Comparison of ENCODE assay signal across 12 mouse cellular contexts in the genomic region with DNA sequence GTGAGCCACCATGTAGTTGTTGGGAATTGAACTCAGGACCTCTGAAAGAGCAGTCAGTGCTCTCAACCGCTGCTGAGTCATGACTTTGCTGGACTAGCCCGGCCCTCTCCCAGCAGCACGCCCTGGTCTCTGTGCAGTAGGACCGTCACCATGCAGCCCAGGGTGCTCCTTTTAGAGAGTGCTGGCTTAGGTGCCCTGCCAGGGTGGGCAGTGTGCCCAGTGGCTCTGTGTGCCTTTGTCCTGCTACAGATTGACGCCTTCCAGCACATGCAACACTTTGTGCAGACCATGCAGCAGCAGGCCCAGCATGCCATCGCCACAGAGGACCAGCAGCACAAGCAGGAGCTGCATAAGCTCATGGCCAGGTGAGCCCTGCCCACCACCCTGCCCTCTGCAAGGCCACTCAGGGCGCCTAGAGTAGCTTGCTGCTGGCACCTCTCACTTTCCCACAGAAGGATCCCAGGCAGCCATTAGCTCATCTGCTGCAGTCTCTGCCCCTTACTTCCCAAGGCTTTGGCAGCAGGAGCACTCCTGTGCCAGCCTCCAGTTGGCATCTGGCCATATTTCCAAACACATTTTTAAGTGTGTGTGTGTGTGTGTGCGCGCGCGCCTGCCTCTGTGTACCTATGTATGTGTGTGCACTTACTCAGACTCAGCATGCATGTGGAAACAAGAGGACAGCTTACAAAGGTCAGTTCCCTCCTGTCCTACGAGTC. TPM values are rescaled to one million over a fixed set of nuclear protein-coding genes. Genes with fewer than 3 reads are reported as not detected.
DNase-seq lines count a peak whose midpoint lies in the region; ATAC-seq and TF ChIP-seq lines count a peak whose summit lies in the region.
"Had no signal": no experiment of that assay in that cellular context is flagged by ENCODE, and none has a peak within 500 bp of the region (broad histone marks: within the 10 kb centered on the region; RNA-seq: fewer than 3 reads in every experiment).

No protein-coding gene starts in this region.

- H3K27me3 ChIP-seq in embryonic facial prominence, embryonic 15.5 days = no peaks in the 10 kb centered on the region
- H3K27me3 ChIP-seq in embryonic facial prominence, embryonic 10.5 days (replicated peaks; ENCODE audit: low read depth, poor library complexity, severe bottlenecking) = no peaks in the 10 kb centered on the region
- no peaks in the 10 kb centered on the region for H3K27me3 ChIP-seq in intestine, embryonic 16.5 days (replicated peaks; ENCODE audit: control insufficient read depth, insufficient read depth, low read length)
- H3K27me3 ChIP-seq: liver, embryonic 15.5 days had no signal

- no peak overlapping the region for H3K9ac ChIP-seq in embryonic facial prominence, embryonic 15.5 days
- H3K9ac ChIP-seq in intestine, embryonic 16.5 days (ENCODE audit: low read depth, low read length) = no peak overlapping the region
- H3K9ac ChIP-seq: liver, embryonic 15.5 days had no signal

- DNase-seq in embryonic facial prominence, embryonic 10.5 days (ENCODE audit: low spot score) = no peak
- DNase-seq in left cerebral cortex, postnatal 4 days = peak; percentile 65
- no peak for DNase-seq in left cerebral cortex, postnatal 25 days (ENCODE audit: low spot score in 2 of 2)
- peak; percentile 73 for DNase-seq in brain, embryonic 14.5 days (ENCODE audit: low read depth)
- DNase-seq in heart, postnatal 4 days = peak; percentile 40
- DNase-seq in urinary bladder, postnatal 25 days (ENCODE audit: low spot score) = no peak
- DNase-seq: kidney, postnatal 25 days; spleen, adult 18-20 months had no signal

- no peak overlapping the region for H3K27ac ChIP-seq in embryonic facial prominence, embryonic 15.5 days (replicated peaks)
- H3K27ac ChIP-seq in embryonic facial prominence, embryonic 10.5 days (replicated peaks) = no peak overlapping the region
- no peak overlapping the region for H3K27ac ChIP-seq in intestine, embryonic 16.5 days (ENCODE audit: low read length)
- H3K27ac ChIP-seq: liver, embryonic 15.5 days had no signal

- peaks cover 93% of the 10 kb centered on the region for H3K36me3 ChIP-seq in embryonic facial prominence, embryonic 15.5 days
- H3K36me3 ChIP-seq in embryonic facial prominence, embryonic 10.5 days (replicated peaks) = peaks cover 97% of the 10 kb centered on the region
- H3K36me3 ChIP-seq in intestine, embryonic 16.5 days (ENCODE audit: control insufficient read depth, insufficient read depth, low read length) = peaks cover 19% of the 10 kb centered on the region

- intact Hi-C loops in left cerebral cortex, postnatal 4 days (cut with DNase I) = no loop called here
- intact Hi-C loops in left cerebral cortex, postnatal 25 days (cut with DNase I) = no loop called here

- 0 out of 2 replicates have a peak, but pooled peaks have one; percentile 9 for ATAC-seq in embryonic facial prominence, embryonic 15.5 days (ENCODE audit: insufficient number of reproducible peaks, low FRiP score, low TSS enrichment, low read depth)
- ATAC-seq in intestine, embryonic 16.5 days = no peak

- H3K9me3 ChIP-seq in embryonic facial prominence, embryonic 15.5 days (replicated peaks) = no peaks in the 10 kb centered on the region
- H3K9me3 ChIP-seq in embryonic facial prominence, embryonic 10.5 days = no peaks in the 10 kb centered on the region
- no peaks in the 10 kb centered on the region for H3K9me3 ChIP-seq in intestine, embryonic 16.5 days (ENCODE audit: control insufficient read depth, low read length)
- H3K9me3 ChIP-seq: liver, embryonic 15.5 days had no signal

- WGBS in embryonic facial prominence, embryonic 15.5 days = 91% methylated on average over 12 of the region's 12 CpGs
- 90% methylated on average over 12 of the region's 12 CpGs for WGBS in embryonic facial prominence, embryonic 10.5 days
- 86% methylated on average over 12 of the region's 12 CpGs for WGBS in intestine, embryonic 16.5 days

- no peak overlapping the region for H3K4me3 ChIP-seq in embryonic facial prominence, embryonic 15.5 days (replicated peaks)
- H3K4me3 ChIP-seq in embryonic facial prominence, embryonic 10.5 days = no peak overlapping the region
- no peak overlapping the region for H3K4me3 ChIP-seq in intestine, embryonic 16.5 days (ENCODE audit: low read length)
- H3K4me3 ChIP-seq: liver, embryonic 15.5 days had no signal

- no peak overlapping the region for H3K4me2 ChIP-seq in embryonic facial prominence, embryonic 15.5 days (replicated peaks)
- no peak overlapping the region for H3K4me2 ChIP-seq in intestine, embryonic 16.5 days (ENCODE audit: low read depth, low read length)
- H3K4me2 ChIP-seq: liver, embryonic 15.5 days had no signal

- H3K4me1 ChIP-seq in embryonic facial prominence, embryonic 15.5 days = no peaks in the 10 kb centered on the region
- no peaks in the 10 kb centered on the region for H3K4me1 ChIP-seq in embryonic facial prominence, embryonic 10.5 days
- no peaks in the 10 kb centered on the region for H3K4me1 ChIP-seq in intestine, embryonic 16.5 days (ENCODE audit: control insufficient read depth, insufficient read depth, low read length)
- H3K4me1 ChIP-seq: liver, embryonic 15.5 days had no signal

- TF ChIP-seq POLR2A in brain, embryonic 14.5 days (IDR thresholded peaks at IDR 0.05; ENCODE audit: borderline replicate concordance, extremely low read depth, insufficient read depth, insufficient read length, poor library complexity, severe bottlenecking) = no peak

- no peak for TF ChIP-seq CTCF in brain, embryonic 14.5 days (IDR thresholded peaks at IDR 0.05; ENCODE audit: borderline replicate concordance, extremely low read depth, insufficient read depth, insufficient read length)

RNA-seq across cellular contexts. Expression of a gene that starts 24.5 kb away (rescaled TPM):
- 82.7 and 87.6 TPM in 2 replicates for polyA plus RNA-seq in embryonic facial prominence, embryonic 15.5 days (2015; fragmentation: Nextera tagmentation; extraction: Ambion mirVana)
- 98.8 and 108 TPM in 2 replicates for polyA plus RNA-seq in embryonic facial prominence, embryonic 10.5 days (2016; fragmentation: Nextera tagmentation; extraction: Ambion mirVana)
- 10 to 100 TPM; 70.7 to 75.5 TPM for total RNA-seq in left cerebral cortex, postnatal 4 days (2021)
- total RNA-seq in left cerebral cortex, postnatal 25 days (2021) = 10 to 100 TPM; 44.3 to 47.1 TPM
- polyA plus RNA-seq in brain, embryonic 14.5 days (2012; rRNA removed) = 59.7 and 71.3 TPM in 2 replicates
- total RNA-seq in heart, postnatal 4 days (2021) = 10 to 100 TPM; 62.4 to 66.2 TPM
- polyA plus RNA-seq in intestine, embryonic 16.5 days (2015; fragmentation: Nextera tagmentation; extraction: Ambion mirVana) = 67.3 and 72.0 TPM in 2 replicates

RNA-seq across cellular contexts. Expression of a gene that starts 33.5 kb away (rescaled TPM):
- polyA plus RNA-seq in embryonic facial prominence, embryonic 15.5 days (2015; fragmentation: Nextera tagmentation; extraction: Ambion mirVana) = 4.8 and 7.7 TPM in 2 replicates
- polyA plus RNA-seq in embryonic facial prominence, embryonic 10.5 days (2016; fragmentation: Nextera tagmentation; extraction: Ambion mirVana) = 0.23 and 0.37 TPM in 2 replicates
- under 1 TPM in 1 of 2 experiments, not detected in 1; 0.42 TPM for total RNA-seq in left cerebral cortex, postnatal 4 days (2021)
- under 1 TPM; 0.64 to 0.96 TPM for total RNA-seq in left cerebral cortex, postnatal 25 days (2021)
- polyA plus RNA-seq in brain, embryonic 14.5 days (2012; rRNA removed) = 0.05 and 0.08 TPM in 2 replicates
- total RNA-seq in heart, postnatal 4 days (2021) = 1 to 10 TPM; 3.9 to 5.6 TPM
- 1.1 TPM in 2 replicates for polyA plus RNA-seq in intestine, embryonic 16.5 days (2015; fragmentation: Nextera tagmentation; extraction: Ambion mirVana)
- total RNA-seq: monocyte, adult 5-6 weeks had no signal

RNA-seq across cellular contexts. Expression of a gene that starts 57.5 kb away (rescaled TPM):
- polyA plus RNA-seq in embryonic facial prominence, embryonic 15.5 days (2015; fragmentation: Nextera tagmentation; extraction: Ambion mirVana) = 242 and 249 TPM in 2 replicates
- polyA plus RNA-seq in embryonic facial prominence, embryonic 10.5 days (2016; fragmentation: Nextera tagmentation; extraction: Ambion mirVana) = 248 and 267 TPM in 2 replicates
- 100 to 1,000 TPM; 107 to 109 TPM for total RNA-seq in left cerebral cortex, postnatal 4 days (2021)
- total RNA-seq in left cerebral cortex, postnatal 25 days (2021) = 10 to 100 TPM; 70.5 to 82.3 TPM
- polyA plus RNA-seq in brain, embryonic 14.5 days (2012; rRNA removed) = 96.7 and 108 TPM in 2 replicates
- total RNA-seq in heart, postnatal 4 days (2021) = 10 to 100 TPM; 33.0 to 34.7 TPM
- polyA plus RNA-seq in intestine, embryonic 16.5 days (2015; fragmentation: Nextera tagmentation; extraction: Ambion mirVana) = 155 and 170 TPM in 2 replicates

Comparison
In these comparisons a context has a peak if more than half of its experiments do, and no peak if none do; other contexts are left out.
1. DNase-seq: peak in left cerebral cortex, postnatal 4 days (single experiment), brain, embryonic 14.5 days (single experiment) and heart, postnatal 4 days (single experiment); none in embryonic facial prominence, embryonic 10.5 days (single experiment), left cerebral cortex, postnatal 25 days (0 of 2) and urinary bladder, postnatal 25 days (single experiment).